In genomic region chr7:28373891-28374495, GRCm38 (mm10) we compare ENCODE assay signal across 9 mouse cellular contexts. TPM values are rescaled to one million over a fixed set of nuclear protein-coding genes. Genes with fewer than 3 reads are reported as not detected.
DNase-seq lines count a peak whose midpoint lies in the region; ATAC-seq and TF ChIP-seq lines count a peak whose summit lies in the region.
"Had no signal": no experiment of that assay in that cellular context is flagged by ENCODE, and none has a peak within 500 bp of the region (broad histone marks: within the 10 kb centered on the region; RNA-seq: fewer than 3 reads in every experiment).

No protein-coding gene starts in this region.

- ATAC-seq in hindbrain, postnatal 0 days: no peak
- ATAC-seq in limb, embryonic 12.5 days (ENCODE audit: insufficient number of reproducible peaks, insufficient read depth, low FRiP score, low TSS enrichment, low read depth): no peak
- no peak for ATAC-seq in stomach, postnatal 0 days (ENCODE audit: low FRiP score, low TSS enrichment)

- peaks cover 76% of the 10 kb centered on the region for H3K4me1 ChIP-seq in hindbrain, embryonic 10.5 days (replicated peaks)
- H3K4me1 ChIP-seq in hindbrain, postnatal 0 days (ENCODE audit: insufficient read depth, low read length): peaks cover 19% of the 10 kb centered on the region
- H3K4me1 ChIP-seq in thymus, adult 2 months (replicated peaks; ENCODE audit: control insufficient read depth, insufficient read depth, low read length): peaks cover 47% of the 10 kb centered on the region
- H3K4me1 ChIP-seq in limb, embryonic 12.5 days (replicated peaks): peaks cover 57% of the 10 kb centered on the region
- no peaks in the 10 kb centered on the region for H3K4me1 ChIP-seq in stomach, postnatal 0 days (replicated peaks; ENCODE audit: control insufficient read depth, insufficient read depth)

- H3K9me3 ChIP-seq in hindbrain, embryonic 10.5 days: no peaks in the 10 kb centered on the region
- H3K9me3 ChIP-seq in hindbrain, postnatal 0 days (ENCODE audit: low read length): no peaks in the 10 kb centered on the region
- H3K9me3 ChIP-seq in limb, embryonic 12.5 days: no peaks in the 10 kb centered on the region
- no peaks in the 10 kb centered on the region for H3K9me3 ChIP-seq in stomach, postnatal 0 days (ENCODE audit: control insufficient read depth, low read length)
- H3K9me3 ChIP-seq: neural tube, embryonic 12.5 days had no signal

- H3K36me3 ChIP-seq in hindbrain, embryonic 10.5 days: peaks cover 26% of the 10 kb centered on the region
- no peaks in the 10 kb centered on the region for H3K36me3 ChIP-seq in hindbrain, postnatal 0 days (ENCODE audit: insufficient read depth, low read length)
- peaks cover 13% of the 10 kb centered on the region for H3K36me3 ChIP-seq in thymus, adult 2 months (ENCODE audit: control insufficient read depth, insufficient read depth, low read length)
- H3K36me3 ChIP-seq in limb, embryonic 12.5 days: peaks cover 23% of the 10 kb centered on the region
- H3K36me3 ChIP-seq in stomach, postnatal 0 days (ENCODE audit: control insufficient read depth, insufficient read depth, low read length): peaks cover 7% of the 10 kb centered on the region; the same call in 1 of the 2 replicates

- H3K4me3 ChIP-seq in hindbrain, embryonic 10.5 days: 0 out of 2 replicates have a peak overlapping the region, but pooled peaks have one; percentile 13
- H3K4me3 ChIP-seq in hindbrain, postnatal 0 days (ENCODE audit: low read length): no peak overlapping the region
- H3K4me3 ChIP-seq in thymus, adult 2 months (ENCODE audit: control insufficient read depth, insufficient read depth, low read length): no peak overlapping the region
- 0 out of 2 replicates have a peak overlapping the region, but pooled peaks have one; percentile 3 for H3K4me3 ChIP-seq in limb, embryonic 12.5 days (replicated peaks)
- no peak overlapping the region for H3K4me3 ChIP-seq in stomach, postnatal 0 days (ENCODE audit: low read depth, low read length)

- H3K4me2 ChIP-seq in hindbrain, postnatal 0 days (ENCODE audit: low read depth, low read length): no peak overlapping the region
- H3K4me2 ChIP-seq in limb, embryonic 12.5 days: peak overlapping the region; percentile 10; the same call in 1 of the 2 replicates
- H3K4me2 ChIP-seq in stomach, postnatal 0 days (replicated peaks; ENCODE audit: low read depth): no peak overlapping the region

- H3K27ac ChIP-seq in hindbrain, embryonic 10.5 days: peak overlapping the region; percentile 59; the same call in 1 of the 2 replicates
- no peak overlapping the region for H3K27ac ChIP-seq in hindbrain, postnatal 0 days
- H3K27ac ChIP-seq in thymus, adult 2 months (ENCODE audit: control insufficient read depth, insufficient read depth, low read length): peak overlapping the region; percentile 99
- H3K27ac ChIP-seq in limb, embryonic 12.5 days: peak overlapping the region; percentile 99
- H3K27ac ChIP-seq in stomach, postnatal 0 days (replicated peaks): peak overlapping the region; percentile 100
- H3K27ac ChIP-seq: neural tube, embryonic 12.5 days had no signal

- no peak for TF ChIP-seq POLR2A in thymus, adult 2 months (IDR thresholded peaks at IDR 0.05; ENCODE audit: control insufficient read depth, extremely low read depth, insufficient read depth, low read length, poor library complexity)

- no peak for DNase-seq in hindbrain, embryonic 10.5 days (ENCODE audit: low spot score)
- no peak for DNase-seq in hindbrain, postnatal 0 days (ENCODE audit: low spot score)
- DNase-seq in thymus, adult 2 months: no peak
- no peak for DNase-seq in thymus, postnatal 4 days
- no peak for DNase-seq in stomach, postnatal 0 days (ENCODE audit: low spot score)
- DNase-seq in cerebellum, adult 18-20 months: no peak
- DNase-seq in adrenal gland, postnatal 36 days: no peak

- H3K9ac ChIP-seq in hindbrain, postnatal 0 days (replicated peaks; ENCODE audit: low read length): no peak overlapping the region
- no peak overlapping the region for H3K9ac ChIP-seq in limb, embryonic 12.5 days (replicated peaks)
- no peak overlapping the region for H3K9ac ChIP-seq in stomach, postnatal 0 days (ENCODE audit: low read length)
- H3K9ac ChIP-seq: neural tube, embryonic 12.5 days had no signal

- no peak for TF ChIP-seq CTCF in hindbrain, postnatal 0 days (IDR thresholded peaks at IDR 0.05; ENCODE audit: low read depth)
- TF ChIP-seq CTCF in thymus, adult 2 months (IDR thresholded peaks at IDR 0.05; ENCODE audit: borderline replicate concordance, control insufficient read depth, extremely low read depth, insufficient read depth, low read length, poor library complexity): no peak
- no peak for TF ChIP-seq CTCF in stomach, postnatal 0 days (IDR thresholded peaks at IDR 0.05; ENCODE audit: low read depth)

- H3K27me3 ChIP-seq in hindbrain, embryonic 10.5 days (ENCODE audit: insufficient read depth, poor library complexity, severe bottlenecking): peaks cover 17% of the 10 kb centered on the region
- H3K27me3 ChIP-seq in hindbrain, postnatal 0 days (ENCODE audit: insufficient read depth, low read length): no peaks in the 10 kb centered on the region
- H3K27me3 ChIP-seq in thymus, adult 2 months (ENCODE audit: control insufficient read depth, insufficient read depth, low read length): no peaks in the 10 kb centered on the region
- H3K27me3 ChIP-seq in limb, embryonic 12.5 days: no peaks in the 10 kb centered on the region
- no peaks in the 10 kb centered on the region for H3K27me3 ChIP-seq in stomach, postnatal 0 days (ENCODE audit: control insufficient read depth, insufficient read depth, low read length)

- TF ChIP-seq EP300 in stomach, postnatal 0 days (optimal IDR thresholded peaks at IDR 0.05): no peak

- 79% methylated on average over 7 of the region's 7 CpGs for WGBS in hindbrain, embryonic 10.5 days
- WGBS in hindbrain, postnatal 0 days: 88% methylated on average over 7 of the region's 7 CpGs
- WGBS in thymus, adult 2 months: 71% methylated on average over 7 of the region's 7 CpGs
- WGBS in limb, embryonic 12.5 days: 81% methylated on average over 7 of the region's 7 CpGs
- whole genome bisulfite sequencing in stomach, postnatal 0 days: 76% methylated on average over 7 of the region's 7 CpGs

RNA-seq across cellular contexts. Expression of gene Plekhg2, which starts 1.6 kb away (rescaled TPM):
- 82.4 and 93.0 TPM in 2 replicates for polyA plus RNA-seq in hindbrain, embryonic 10.5 days (2016; fragmentation: Nextera tagmentation; extraction: Ambion mirVana)
- total RNA-seq in hindbrain, postnatal 0 days (2014; rRNA removed): 18.6 and 20.6 TPM in 2 replicates
- 9.1 and 10.0 TPM in 2 replicates for polyA plus RNA-seq in hindbrain, postnatal 0 days (2015; fragmentation: Nextera tagmentation; extraction: Ambion mirVana)
- polyA plus RNA-seq in thymus, adult 2 months (2012; rRNA removed): 187 and 211 TPM in 2 replicates
- 96.9 and 106 TPM in 2 replicates for polyA plus RNA-seq in limb, embryonic 12.5 days (2016; fragmentation: Nextera tagmentation; extraction: Ambion mirVana)
- 13.4 and 15.1 TPM in 2 replicates for polyA plus RNA-seq in stomach, postnatal 0 days (2015; fragmentation: Nextera tagmentation; extraction: Ambion mirVana)
- 10 to 100 TPM; 19.0 to 27.2 TPM for total RNA-seq in adrenal gland, postnatal 36 days (2021)

RNA-seq across cellular contexts. Expression of gene Zfp36, which starts 6.1 kb away (rescaled TPM):
- 5.3 and 5.8 TPM in 2 replicates for polyA plus RNA-seq in hindbrain, embryonic 10.5 days (2016; fragmentation: Nextera tagmentation; extraction: Ambion mirVana)
- 2.1 and 3.9 TPM in 2 replicates for total RNA-seq in hindbrain, postnatal 0 days (2014; rRNA removed)
- polyA plus RNA-seq in hindbrain, postnatal 0 days (2015; fragmentation: Nextera tagmentation; extraction: Ambion mirVana): 3.0 and 3.4 TPM in 2 replicates
- polyA plus RNA-seq in thymus, adult 2 months (2012; rRNA removed): 152 and 159 TPM in 2 replicates
- 7.1 and 7.7 TPM in 2 replicates for polyA plus RNA-seq in limb, embryonic 12.5 days (2016; fragmentation: Nextera tagmentation; extraction: Ambion mirVana)
- 29.1 and 29.4 TPM in 2 replicates for polyA plus RNA-seq in stomach, postnatal 0 days (2015; fragmentation: Nextera tagmentation; extraction: Ambion mirVana)
- total RNA-seq in adrenal gland, postnatal 36 days (2021): 10 to 100 TPM; 19.0 to 26.1 TPM

RNA-seq across cellular contexts. Expression of gene Med29, which starts 18.5 kb away (rescaled TPM):
- 62.9 and 65.0 TPM in 2 replicates for polyA plus RNA-seq in hindbrain, embryonic 10.5 days (2016; fragmentation: Nextera tagmentation; extraction: Ambion mirVana)
- 33.6 and 39.5 TPM in 2 replicates for total RNA-seq in hindbrain, postnatal 0 days (2014; rRNA removed)
- polyA plus RNA-seq in hindbrain, postnatal 0 days (2015; fragmentation: Nextera tagmentation; extraction: Ambion mirVana): 42.1 and 42.9 TPM in 2 replicates
- 56.0 and 65.3 TPM in 2 replicates for polyA plus RNA-seq in thymus, adult 2 months (2012; rRNA removed)
- polyA plus RNA-seq in limb, embryonic 12.5 days (2016; fragmentation: Nextera tagmentation; extraction: Ambion mirVana): 45.4 and 51.6 TPM in 2 replicates
- polyA plus RNA-seq in stomach, postnatal 0 days (2015; fragmentation: Nextera tagmentation; extraction: Ambion mirVana): 27.5 and 28.3 TPM in 2 replicates
- 10 to 100 TPM; 33.6 to 47.4 TPM for total RNA-seq in adrenal gland, postnatal 36 days (2021)

RNA-seq across cellular contexts. Expression of gene Paf1, which starts 18.8 kb away (rescaled TPM):
- polyA plus RNA-seq in hindbrain, embryonic 10.5 days (2016; fragmentation: Nextera tagmentation; extraction: Ambion mirVana): 83.2 and 85.4 TPM in 2 replicates
- 56.7 and 67.6 TPM in 2 replicates for total RNA-seq in hindbrain, postnatal 0 days (2014; rRNA removed)
- polyA plus RNA-seq in hindbrain, postnatal 0 days (2015; fragmentation: Nextera tagmentation; extraction: Ambion mirVana): 83.0 and 84.1 TPM in 2 replicates
- 146 and 182 TPM in 2 replicates for polyA plus RNA-seq in thymus, adult 2 months (2012; rRNA removed)
- 83.0 and 86.8 TPM in 2 replicates for polyA plus RNA-seq in limb, embryonic 12.5 days (2016; fragmentation: Nextera tagmentation; extraction: Ambion mirVana)
- 35.9 and 38.6 TPM in 2 replicates for polyA plus RNA-seq in stomach, postnatal 0 days (2015; fragmentation: Nextera tagmentation; extraction: Ambion mirVana)
- 10 to 100 TPM; 67.3 to 77.7 TPM for total RNA-seq in adrenal gland, postnatal 36 days (2021)

RNA-seq across cellular contexts. Expression of gene Rps16, which starts 23.5 kb away (rescaled TPM):
- 777 and 925 TPM in 2 replicates for polyA plus RNA-seq in hindbrain, embryonic 10.5 days (2016; fragmentation: Nextera tagmentation; extraction: Ambion mirVana)
- total RNA-seq in hindbrain, postnatal 0 days (2014; rRNA removed): 97.7 and 154 TPM in 2 replicates
- 539 and 575 TPM in 2 replicates for polyA plus RNA-seq in hindbrain, postnatal 0 days (2015; fragmentation: Nextera tagmentation; extraction: Ambion mirVana)
- 1,733 and 1,891 TPM in 2 replicates for polyA plus RNA-seq in thymus, adult 2 months (2012; rRNA removed)
- 915 and 927 TPM in 2 replicates for polyA plus RNA-seq in limb, embryonic 12.5 days (2016; fragmentation: Nextera tagmentation; extraction: Ambion mirVana)
- polyA plus RNA-seq in stomach, postnatal 0 days (2015; fragmentation: Nextera tagmentation; extraction: Ambion mirVana): 880 and 955 TPM in 2 replicates
- 1,000 to 10,000 TPM; 1,072 to 1,115 TPM for total RNA-seq in adrenal gland, postnatal 36 days (2021)

Comparison
In these comparisons a context has a peak if more than half of its experiments do, and no peak if none do; other contexts are left out.
1. H3K4me3 ChIP-seq: peak in hindbrain, embryonic 10.5 days (single experiment) and limb, embryonic 12.5 days (single experiment); none in hindbrain, postnatal 0 days (single experiment), thymus, adult 2 months (single experiment) and stomach, postnatal 0 days (single experiment).